Mouse (Mus musculus): Measurements from ENCODE around the gene Atp2a2.

DNA sequence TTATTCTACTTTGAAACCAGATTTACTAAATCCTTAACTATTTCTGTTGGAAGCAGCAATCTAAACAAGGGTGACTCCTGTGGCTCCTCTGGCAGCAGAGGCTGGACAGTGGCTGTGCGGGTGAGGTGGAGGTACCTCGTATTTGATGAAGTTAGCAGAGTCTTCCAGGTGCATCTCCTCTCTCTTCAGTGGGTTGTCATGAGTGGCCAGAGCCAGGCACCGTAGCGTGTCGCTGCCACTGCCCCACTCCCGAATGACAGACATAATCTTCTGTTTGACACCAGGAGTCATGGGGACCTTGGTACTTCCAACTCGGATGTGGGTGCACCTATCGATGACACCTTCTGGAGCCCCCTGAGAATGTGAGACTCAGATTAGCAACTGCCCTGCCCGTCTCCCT lies 40.6 kb downstream of the Atp2a2 start:
- no peak for TF ChIP-seq POLR2A (IDR thresholded peaks at IDR 0.05; ENCODE audit: low read depth, low read length)
- no peak for TF ChIP-seq CTCF (IDR thresholded peaks at IDR 0.05; ENCODE audit: extremely low read depth, insufficient read depth, insufficient read length, insufficient replicate concordance)

Data from spleen, adult 2 months (tissue).